Mouse (Mus musculus) large intestine, adult 2 months (tissue): ENCODE measurements around the gene Slc2a9. TPM values are rescaled to one million over a fixed set of nuclear protein-coding genes. Genes with fewer than 3 reads are reported as not detected.

Experiments
- DNase-seq: peaks from one replicate; pipeline ENCODE4 v3.0.0-alpha.2; 2012; ENCODE audit warnings: low read depth, low spot score
- whole genome bisulfite sequencing: fragments of 180-500 bp; shearing (Covaris S2); methylation state at CpG from one replicate; pipeline ENCODE4 v1.1.7; 2018; 5-methylcytosine and 5-hydroxymethylcytosine counted together
- polyA plus RNA-seq: library from polyadenylated mRNA; depleted of rRNA; stranded (reverse); fragments of >200 nt; gene quantifications from 2 replicates; pipeline ENCODE4 v1.2.3, GENCODE M21; 2012; rRNA removed

The Slc2a9 gene
- polyA plus RNA-seq: 12.6 and 31.0 TPM in 2 replicates

GRCm38 (mm10) chr5:38502992-38503391 is at the start of gene Slc2a9:
Gene Slc2a9 (minus strand): TSS chr5:38503143.
- DNase-seq: no peak
- 63% methylated on average over 4 of the region's 4 CpGs for WGBS

GRCm38 (mm10) chr5:38552615-38553014 is 49.7 kb upstream of the Slc2a9 start:
- WGBS: 68% methylated on average over 3 of the region's 3 CpGs

GRCm38 (mm10) chr5:38550221-38550768 is 47.4 kb upstream of the Slc2a9 start:
- 39% methylated on average over 1 of the region's 1 CpGs for WGBS
- no peak for DNase-seq

More at GRCm38 (mm10) chr5:38552615-38553014, 49.7 kb upstream of the Slc2a9 start:
- DNase-seq: no peak

- DNase-seq: no peak
- WGBS: 48% methylated on average over 3 of the region's 3 CpGs
Measured at GRCm38 (mm10) chr5:38549461-38549909, 46.5 kb upstream of the Slc2a9 start.

GRCm38 (mm10) chr5:38547375-38547774 is 44.4 kb upstream of the Slc2a9 start:
- 46% methylated on average over 6 of the region's 6 CpGs for WGBS
- DNase-seq: no peak

- no peak for DNase-seq
- 54% methylated on average over 5 of the region's 5 CpGs for WGBS
Measured at GRCm38 (mm10) chr5:38544423-38545415, 41.8 kb upstream of the Slc2a9 start.

GRCm38 (mm10) chr5:38543496-38544217 is 40.7 kb upstream of the Slc2a9 start:
- WGBS: 73% methylated on average over 4 of the region's 4 CpGs
- no peak for DNase-seq

- WGBS: 91% methylated on average over 3 of the region's 3 CpGs
- no peak for DNase-seq
Measured at GRCm38 (mm10) chr5:38541728-38542127, 38.8 kb upstream of the Slc2a9 start.

- 81% methylated on average over 1 of the region's 1 CpGs for WGBS
- no peak for DNase-seq
Measured at GRCm38 (mm10) chr5:38540898-38541297, 38.0 kb upstream of the Slc2a9 start.

GRCm38 (mm10) chr5:38538508-38538907 is 35.6 kb upstream of the Slc2a9 start:
- no peak for DNase-seq
- 89% methylated on average over 8 of the region's 8 CpGs for WGBS

GRCm38 (mm10) chr5:38537845-38538244 is 34.9 kb upstream of the Slc2a9 start:
- 90% methylated on average over 4 of the region's 4 CpGs for WGBS
- DNase-seq: no peak

GRCm38 (mm10) chr5:38536822-38537221 is 33.9 kb upstream of the Slc2a9 start:
- DNase-seq: no peak

GRCm38 (mm10) chr5:38532084-38532483 is 29.1 kb upstream of the Slc2a9 start:
- DNase-seq: no peak
- WGBS: 81% methylated on average over 4 of the region's 4 CpGs

More at GRCm38 (mm10) chr5:38536822-38537221, 33.9 kb upstream of the Slc2a9 start:
- WGBS: 89% methylated on average over 3 of the region's 3 CpGs

- 71% methylated on average over 6 of the region's 6 CpGs for WGBS
- DNase-seq: no peak
Measured at GRCm38 (mm10) chr5:38529724-38530428, 26.9 kb upstream of the Slc2a9 start.

GRCm38 (mm10) chr5:38522977-38523376 is 20.0 kb upstream of the Slc2a9 start:
- WGBS: 96% methylated on average over 5 of the region's 5 CpGs
- DNase-seq: no peak

GRCm38 (mm10) chr5:38520838-38521237 is 17.9 kb upstream of the Slc2a9 start:
- DNase-seq: no peak
- 49% methylated on average over 1 of the region's 1 CpGs for WGBS

- WGBS: 36% methylated on average over 6 of the region's 6 CpGs
- DNase-seq: no peak
Measured at GRCm38 (mm10) chr5:38516267-38516666, 13.3 kb upstream of the Slc2a9 start.

- 18% methylated on average over 2 of the region's 2 CpGs for WGBS
- DNase-seq: no peak
Measured at GRCm38 (mm10) chr5:38512991-38513390, 10.0 kb upstream of the Slc2a9 start.

GRCm38 (mm10) chr5:38509568-38509967 is 6.6 kb upstream of the Slc2a9 start:
- WGBS: 89% methylated on average over 4 of the region's 4 CpGs
- no peak for DNase-seq

- DNase-seq: no peak
- 78% methylated on average over 3 of the region's 3 CpGs for WGBS
Measured at GRCm38 (mm10) chr5:38505435-38505765, 2.5 kb upstream of the Slc2a9 start.
